Mouse (Mus musculus): ENCODE measurements at regions not wholly inside any gene's neighbourhood (a gene's known extent, or its start where the extent isn't known, plus 50 kb on each side); places are given as distances from the start of the nearest gene placed in this dataset.

- H3K9me3 ChIP-seq (ENCODE audit: low read length), result no peaks in the 10 kb centered on the region
- no peaks in the 10 kb centered on the region for H3K36me3 ChIP-seq (replicated peaks; ENCODE audit: insufficient read depth, low read length)
- no peak overlapping the region for H3K27ac ChIP-seq (ENCODE audit: low read depth)
- TF ChIP-seq CTCF (IDR thresholded peaks at IDR 0.05; ENCODE audit: low read depth) (no peak), EP300 (IDR thresholded peaks at IDR 0.05; ENCODE audit: low read depth) (no peak)
- no peak for ATAC-seq
- WGBS (ENCODE audit: insufficient replicate concordance), result 66% methylated on average over 6 of the region's 6 CpGs
- no peak for DNase-seq
- no peak overlapping the region for H3K4me3 ChIP-seq (ENCODE audit: low read depth, low read length)
- H3K27me3 ChIP-seq (ENCODE audit: insufficient read depth, low read length), result no peaks in the 10 kb centered on the region
- H3K4me2 ChIP-seq (ENCODE audit: low read depth, low read length), result no peak overlapping the region
- H3K9ac ChIP-seq (replicated peaks), result no peak overlapping the region
- H3K4me1 ChIP-seq (ENCODE audit: insufficient read depth), result no peaks in the 10 kb centered on the region
These were observed 1449.8 kb upstream of the Lrrc6 start for GRCm38 (mm10) chr15:67950281-67951040.

- Histone ChIP-seq H3K27me3 (ENCODE audit: insufficient read depth, low read length) (no peaks in the 10 kb centered on the region), H3K4me1 (ENCODE audit: insufficient read depth) (no peaks in the 10 kb centered on the region), H3K4me3 (ENCODE audit: low read depth, low read length) (no peak overlapping the region), H3K4me2 (ENCODE audit: low read depth, low read length) (no peak overlapping the region), H3K36me3 (replicated peaks; ENCODE audit: insufficient read depth, low read length) (no peaks in the 10 kb centered on the region), H3K9ac (replicated peaks) (no peak overlapping the region), H3K9me3 (ENCODE audit: low read length) (no peaks in the 10 kb centered on the region), H3K27ac (ENCODE audit: low read depth) (no peak overlapping the region)
- WGBS (ENCODE audit: insufficient replicate concordance), result 81% methylated on average over 3 of the region's 3 CpGs
- DNase-seq (no peak), ATAC-seq (no peak)
- no peak for TF ChIP-seq CTCF (IDR thresholded peaks at IDR 0.05; ENCODE audit: low read depth)
- no peak for TF ChIP-seq EP300 (IDR thresholded peaks at IDR 0.05; ENCODE audit: low read depth)
These were observed 1443.8 kb upstream of the Lrrc6 start for GRCm38 (mm10) chr15:67944330-67945082.

DNA sequence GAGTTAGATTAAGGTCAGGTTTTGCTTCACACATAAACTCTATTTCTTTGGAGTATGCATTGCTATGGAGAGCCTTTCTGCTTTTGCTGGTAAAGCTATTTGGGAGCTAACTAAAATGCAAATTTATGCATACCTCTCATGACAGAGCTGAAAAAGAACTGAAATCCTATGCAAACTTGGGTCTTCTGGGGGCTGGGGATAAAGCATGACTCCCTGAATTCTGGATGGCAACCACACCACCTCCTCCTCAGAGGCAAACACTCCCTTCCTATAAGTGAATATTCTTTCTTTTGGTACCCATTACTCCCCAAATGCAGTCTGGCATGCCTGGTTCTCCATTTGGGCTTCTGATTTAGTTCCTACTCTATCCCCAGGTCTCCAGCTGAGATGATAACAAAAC, 1442.3 kb upstream of the Lrrc6 start:
- TF ChIP-seq CTCF (IDR thresholded peaks at IDR 0.05; ENCODE audit: low read depth) (no peak), EP300 (IDR thresholded peaks at IDR 0.05; ENCODE audit: low read depth) (no peak)
- Histone ChIP-seq H3K27ac (ENCODE audit: low read depth) (no peak overlapping the region), H3K4me3 (ENCODE audit: low read depth, low read length) (no peak overlapping the region), H3K4me2 (ENCODE audit: low read depth, low read length) (no peak overlapping the region), H3K4me1 (ENCODE audit: insufficient read depth) (no peaks in the 10 kb centered on the region), H3K36me3 (replicated peaks; ENCODE audit: insufficient read depth, low read length) (no peaks in the 10 kb centered on the region), H3K27me3 (ENCODE audit: insufficient read depth, low read length) (no peaks in the 10 kb centered on the region), H3K9ac (replicated peaks) (no peak overlapping the region), H3K9me3 (ENCODE audit: low read length) (no peaks in the 10 kb centered on the region)
- DNase-seq (no peak), ATAC-seq (no peak)

DNA sequence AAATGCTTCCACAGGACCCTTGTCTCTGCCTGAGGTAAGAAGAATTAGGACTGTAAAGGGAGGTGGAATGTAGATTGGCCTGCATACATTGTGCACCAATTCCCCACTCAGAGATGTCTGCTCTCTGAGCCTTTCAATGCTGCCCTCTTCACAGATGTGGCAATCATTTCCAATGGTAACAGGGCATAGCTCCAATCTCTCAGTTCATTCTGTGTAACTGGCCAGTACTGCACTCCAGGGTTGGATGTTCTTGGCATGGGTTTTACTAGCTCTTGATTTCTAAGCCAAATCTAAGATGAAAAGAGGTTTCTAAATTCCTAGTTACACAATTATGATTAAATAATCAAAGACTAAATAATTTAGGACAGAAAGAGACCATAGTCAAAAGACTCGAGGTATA, 1439.8 kb upstream of the Lrrc6 start:
- no peak for DNase-seq
- no peak overlapping the region for H3K4me3 ChIP-seq (ENCODE audit: low read depth, low read length)
- ATAC-seq, result no peak
- H3K36me3 ChIP-seq (replicated peaks; ENCODE audit: insufficient read depth, low read length), result no peaks in the 10 kb centered on the region
- TF ChIP-seq EP300 (IDR thresholded peaks at IDR 0.05; ENCODE audit: low read depth), result no peak
- no peak for TF ChIP-seq CTCF (IDR thresholded peaks at IDR 0.05; ENCODE audit: low read depth)
- H3K27me3 ChIP-seq (ENCODE audit: insufficient read depth, low read length), result no peaks in the 10 kb centered on the region
- 57% methylated on average over 1 of the region's 1 CpGs for WGBS (ENCODE audit: insufficient replicate concordance)
- H3K9me3 ChIP-seq (ENCODE audit: low read length), result no peaks in the 10 kb centered on the region
- H3K27ac ChIP-seq (ENCODE audit: low read depth), result no peak overlapping the region
- H3K4me2 ChIP-seq (ENCODE audit: low read depth, low read length), result no peak overlapping the region
- H3K4me1 ChIP-seq (ENCODE audit: insufficient read depth), result no peaks in the 10 kb centered on the region
- no peak overlapping the region for H3K9ac ChIP-seq (replicated peaks)

- ATAC-seq, result no peak
- Histone ChIP-seq H3K27ac (ENCODE audit: low read depth) (no peak overlapping the region), H3K27me3 (ENCODE audit: insufficient read depth, low read length) (no peaks in the 10 kb centered on the region), H3K9me3 (ENCODE audit: low read length) (no peaks in the 10 kb centered on the region), H3K4me3 (ENCODE audit: low read depth, low read length) (no peak overlapping the region), H3K4me1 (ENCODE audit: insufficient read depth) (no peaks in the 10 kb centered on the region), H3K36me3 (replicated peaks; ENCODE audit: insufficient read depth, low read length) (no peaks in the 10 kb centered on the region), H3K4me2 (ENCODE audit: low read depth, low read length) (no peak overlapping the region), H3K9ac (replicated peaks) (no peak overlapping the region)
- 71% methylated on average over 2 of the region's 2 CpGs for WGBS (ENCODE audit: insufficient replicate concordance)
- DNase-seq, result no peak
- TF ChIP-seq CTCF (IDR thresholded peaks at IDR 0.05; ENCODE audit: low read depth), result no peak
- no peak for TF ChIP-seq EP300 (IDR thresholded peaks at IDR 0.05; ENCODE audit: low read depth)
These were observed 1424.2 kb upstream of the Lrrc6 start for GRCm38 (mm10) chr15:67924885-67925284.

DNA sequence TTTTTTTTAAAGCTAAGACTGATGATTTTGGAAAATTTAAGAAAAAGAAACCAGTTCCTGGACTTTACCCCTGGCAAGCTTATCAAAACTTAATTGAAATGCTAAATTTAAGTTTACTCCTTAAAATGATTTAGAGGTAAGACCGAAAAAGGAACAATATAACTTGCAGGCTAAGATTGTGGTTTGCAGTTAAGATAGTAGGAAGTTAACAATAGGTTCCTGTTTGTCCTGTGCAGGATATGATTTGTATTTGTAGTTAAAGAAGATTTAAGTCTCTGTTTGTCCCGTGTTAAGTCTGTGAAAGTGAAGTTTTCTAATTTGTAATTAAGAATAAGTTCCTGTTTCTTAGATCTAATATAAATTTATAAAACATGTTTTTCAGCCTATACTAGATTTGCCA, 1406.3 kb upstream of the Lrrc6 start:
- no peak overlapping the region for H3K27ac ChIP-seq (ENCODE audit: low read depth)
- no peaks in the 10 kb centered on the region for H3K4me1 ChIP-seq (ENCODE audit: insufficient read depth)
- no peaks in the 10 kb centered on the region for H3K36me3 ChIP-seq (replicated peaks; ENCODE audit: insufficient read depth, low read length)
- no peaks in the 10 kb centered on the region for H3K9me3 ChIP-seq (ENCODE audit: low read length)
- 29% methylated on average over 2 of the region's 2 CpGs for WGBS (ENCODE audit: insufficient replicate concordance)
- no peaks in the 10 kb centered on the region for H3K27me3 ChIP-seq (ENCODE audit: insufficient read depth, low read length)
- no peak for ATAC-seq
- H3K9ac ChIP-seq (replicated peaks), result no peak overlapping the region
- H3K4me3 ChIP-seq (ENCODE audit: low read depth, low read length), result no peak overlapping the region
- no peak for DNase-seq
- H3K4me2 ChIP-seq (ENCODE audit: low read depth, low read length), result no peak overlapping the region
- TF ChIP-seq EP300 (IDR thresholded peaks at IDR 0.05; ENCODE audit: low read depth) (no peak), CTCF (IDR thresholded peaks at IDR 0.05; ENCODE audit: low read depth) (no peak)
